Comparison of ENCODE assay signal across 20 mouse cellular contexts in the genomic region with DNA sequence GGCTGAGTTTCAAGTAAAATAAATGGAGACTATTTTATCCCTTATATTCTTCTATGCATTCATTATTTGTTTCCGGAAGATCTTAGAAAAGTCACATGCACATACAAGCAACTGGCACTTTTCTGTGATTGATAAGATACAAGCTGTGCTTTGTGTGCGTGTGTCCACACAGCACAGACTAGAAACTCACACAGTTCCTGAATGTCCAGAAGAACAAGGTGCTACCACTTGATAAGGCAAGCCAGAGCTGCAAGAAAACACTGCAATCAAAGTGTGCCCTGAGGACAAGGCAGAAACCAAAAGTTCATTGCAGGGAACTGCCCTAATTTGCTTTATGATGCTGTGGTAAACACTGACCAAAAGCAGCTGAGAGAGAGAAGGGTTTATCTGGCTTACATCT. TPM values are rescaled to one million over a fixed set of nuclear protein-coding genes. Genes with fewer than 3 reads are reported as not detected.
DNase-seq lines count a peak whose midpoint lies in the region; ATAC-seq and TF ChIP-seq lines count a peak whose summit lies in the region.
"Had no signal": no experiment of that assay in that cellular context is flagged by ENCODE, and none has a peak within 500 bp of the region (broad histone marks: within the 10 kb centered on the region; RNA-seq: fewer than 3 reads in every experiment).

No protein-coding gene starts in this region.

- no peaks in the 10 kb centered on the region for H3K27me3 ChIP-seq in heart, embryonic 13.5 days (replicated peaks)
- no peaks in the 10 kb centered on the region for H3K27me3 ChIP-seq in heart, adult 2 months (ENCODE audit: control insufficient read depth, insufficient read depth, low read length)
- no peaks in the 10 kb centered on the region; a peak in 1 of 4 replicates for H3K27me3 ChIP-seq in MEL (ENCODE audit: control insufficient read depth in 1 of 2, insufficient read depth in 2 of 2, low read length in 2 of 2)
- H3K27me3 ChIP-seq in small intestine, adult 2 months (ENCODE audit: control insufficient read depth, insufficient read depth, low read length): no peaks in the 10 kb centered on the region
- H3K27me3 ChIP-seq in lung, postnatal 0 days (replicated peaks; ENCODE audit: insufficient read depth, low read length): no peaks in the 10 kb centered on the region
- H3K27me3 ChIP-seq: embryonic facial prominence, embryonic 15.5 days; hindbrain, embryonic 13.5 days had no signal

- peaks cover 15% of the 10 kb centered on the region for H3K4me1 ChIP-seq in heart, embryonic 13.5 days
- H3K4me1 ChIP-seq in heart, adult 2 months (ENCODE audit: control insufficient read depth, insufficient read depth, low read length): no peaks in the 10 kb centered on the region
- peaks cover 2 to 8% of the 10 kb centered on the region in 2 experiments for H3K4me1 ChIP-seq in MEL (ENCODE audit: control insufficient read depth in 1 of 2, insufficient read depth in 2 of 2, low read length in 2 of 2)
- H3K4me1 ChIP-seq in small intestine, adult 2 months (ENCODE audit: control insufficient read depth, insufficient read depth, insufficient read length, low read length): peaks cover 22% of the 10 kb centered on the region; the same call in 1 of the 2 replicates
- H3K4me1 ChIP-seq in lung, postnatal 0 days (ENCODE audit: insufficient read depth, low read depth, low read length): no peaks in the 10 kb centered on the region
- H3K4me1 ChIP-seq: embryonic facial prominence, embryonic 15.5 days; forebrain, embryonic 10.5 days; hindbrain, embryonic 13.5 days had no signal

- H3K36me3 ChIP-seq in heart, embryonic 13.5 days: no peaks in the 10 kb centered on the region
- H3K36me3 ChIP-seq in heart, adult 2 months (ENCODE audit: control insufficient read depth, insufficient read depth, low read length): no peaks in the 10 kb centered on the region
- peaks cover 0 to 5% of the 10 kb centered on the region in 2 experiments; a peak in 2 of 4 replicates for H3K36me3 ChIP-seq in MEL (ENCODE audit: control insufficient read depth in 1 of 2, insufficient read depth in 2 of 2, low read length in 2 of 2)
- no peaks in the 10 kb centered on the region for H3K36me3 ChIP-seq in small intestine, adult 2 months (ENCODE audit: control insufficient read depth, insufficient read depth, low read length)
- no peaks in the 10 kb centered on the region for H3K36me3 ChIP-seq in lung, postnatal 0 days (ENCODE audit: insufficient read depth, low read length)
- H3K36me3 ChIP-seq: embryonic facial prominence, embryonic 15.5 days; forebrain, embryonic 10.5 days; hindbrain, embryonic 13.5 days had no signal

- no peak overlapping the region for H3K9ac ChIP-seq in heart, embryonic 13.5 days
- H3K9ac ChIP-seq in heart, adult 2 months (ENCODE audit: low read depth, low read length): no peak overlapping the region
- H3K9ac ChIP-seq in MEL (ENCODE audit: control insufficient read depth, low read depth, low read length, poor library complexity, severe bottlenecking): no peak overlapping the region
- H3K9ac ChIP-seq in lung, postnatal 0 days (replicated peaks; ENCODE audit: low read depth): no peak overlapping the region
- H3K9ac ChIP-seq: embryonic facial prominence, embryonic 15.5 days; hindbrain, embryonic 13.5 days had no signal

- WGBS in heart, embryonic 13.5 days: 39% methylated on average over 2 of the region's 2 CpGs
- 45% methylated on average over 2 of the region's 2 CpGs for WGBS in heart, adult 2 months
- WGBS in small intestine, adult 2 months: 27% methylated on average over 2 of the region's 2 CpGs
- WGBS in lung, postnatal 0 days: 65% methylated on average over 2 of the region's 2 CpGs

- H3K4me2 ChIP-seq in heart, embryonic 13.5 days: no peak overlapping the region
- no peak overlapping the region for H3K4me2 ChIP-seq in lung, postnatal 0 days (replicated peaks; ENCODE audit: low read depth, low read length)
- H3K4me2 ChIP-seq: embryonic facial prominence, embryonic 15.5 days; hindbrain, embryonic 13.5 days had no signal

- TF ChIP-seq CTCF in heart, adult 2 months (IDR thresholded peaks at IDR 0.05): no peak
- TF ChIP-seq CTCF in MEL (IDR thresholded peaks at IDR 0.05 in 2 of 3, conservative IDR thresholded peaks at IDR 0.05 in 1 of 3; ENCODE audit: control insufficient read depth in 1 of 3, insufficient read depth in 1 of 3, low read depth in 2 of 3, low read length in 3 of 3, poor library complexity in 1 of 3, severe bottlenecking in 1 of 3): no peak
- TF ChIP-seq CTCF in small intestine, adult 2 months (IDR thresholded peaks at IDR 0.05; ENCODE audit: extremely low read depth, insufficient read length, insufficient replicate concordance, low read depth, low read length): no peak
- no peak for TF ChIP-seq CTCF in lung, postnatal 0 days (IDR thresholded peaks at IDR 0.05)

- H3K79me2 ChIP-seq in heart, adult 2 months (replicated peaks; ENCODE audit: control insufficient read depth, insufficient read depth, low read length): no peaks in the 10 kb centered on the region
- H3K79me2 ChIP-seq in MEL (ENCODE audit: control insufficient read depth, insufficient read depth, low read length, poor library complexity): no peaks in the 10 kb centered on the region

- no peak for DNase-seq in heart, adult 2 months
- peak; percentile 50 for DNase-seq in MEL (ENCODE audit: low read depth, low spot score)
- no peak for DNase-seq in lung, postnatal 0 days (ENCODE audit: low spot score)
- no peak for DNase-seq in cerebellum, adult 9-11 months
- no peak for DNase-seq in left cerebral cortex, postnatal 36 days (ENCODE audit: low spot score in 2 of 2)
- DNase-seq: adrenal gland, adult 2 months; adrenal gland, postnatal 25 days; cerebellum, adult 18-20 months; cerebellum, postnatal 10 days; embryo, embryonic 11 days; gastrocnemius, postnatal 14 days; heart, postnatal 10 days had no signal

- peak overlapping the region; percentile 48 for H3K27ac ChIP-seq in heart, embryonic 13.5 days (replicated peaks)
- H3K27ac ChIP-seq in heart, adult 2 months: no peak overlapping the region
- no peak overlapping the region for H3K27ac ChIP-seq in MEL (ENCODE audit: control insufficient read depth, low read depth, low read length)
- peak overlapping the region; percentile 70 for H3K27ac ChIP-seq in small intestine, adult 2 months (ENCODE audit: insufficient read depth, low read depth, low read length)
- no peak overlapping the region for H3K27ac ChIP-seq in lung, postnatal 0 days (ENCODE audit: low read length)
- H3K27ac ChIP-seq: embryonic facial prominence, embryonic 15.5 days; forebrain, embryonic 10.5 days; hindbrain, embryonic 13.5 days; hindbrain, postnatal 0 days had no signal

- no peak for TF ChIP-seq POLR2A in heart, adult 2 months (IDR thresholded peaks at IDR 0.05; ENCODE audit: insufficient read depth, low read depth, low read length)
- TF ChIP-seq POLR2A in MEL (IDR thresholded peaks at IDR 0.05; ENCODE audit: control insufficient read depth in 1 of 2, insufficient read depth in 1 of 2, low read depth in 1 of 2, low read length in 2 of 2, poor library complexity in 1 of 2): no peak
- no peak for TF ChIP-seq POLR2A in small intestine, adult 2 months (IDR thresholded peaks at IDR 0.05; ENCODE audit: low read depth, low read length)

- H3K4me3 ChIP-seq in heart, embryonic 13.5 days: no peak overlapping the region
- H3K4me3 ChIP-seq in heart, adult 2 months: no peak overlapping the region
- H3K4me3 ChIP-seq in MEL (ENCODE audit: control insufficient read depth in 1 of 2, insufficient read depth in 1 of 2, low read depth in 2 of 2, low read length in 2 of 2): no peak overlapping the region
- H3K4me3 ChIP-seq in small intestine, adult 2 months (ENCODE audit: low read depth, low read length): no peak overlapping the region
- no peak overlapping the region for H3K4me3 ChIP-seq in lung, postnatal 0 days (ENCODE audit: low read depth, low read length)
- H3K4me3 ChIP-seq: embryonic facial prominence, embryonic 15.5 days; erythroblast, embryonic 14.5 days; forebrain, embryonic 10.5 days; hindbrain, embryonic 13.5 days had no signal

- TF ChIP-seq RAD21 in MEL (IDR thresholded peaks at IDR 0.05; ENCODE audit: low read depth, low read length): no peak

- no peak for TF ChIP-seq EP300 in heart, adult 2 months (IDR thresholded peaks at IDR 0.05; ENCODE audit: insufficient read depth, low read depth, low read length)
- TF ChIP-seq EP300 in MEL (IDR thresholded peaks at IDR 0.05; ENCODE audit: low read depth in 1 of 2, low read length in 2 of 2): peak in 1 of 2 experiments; percentile 67; a peak in 3 of 4 replicates
- no peak for TF ChIP-seq EP300 in lung, postnatal 0 days (IDR thresholded peaks at IDR 0.05)

- no peak for ATAC-seq in heart, embryonic 13.5 days (ENCODE audit: extremely low read depth, insufficient number of reproducible peaks, low FRiP score, low TSS enrichment)
- ATAC-seq in lung, postnatal 0 days: no peak
- ATAC-seq: forebrain, embryonic 14.5 days; hindbrain, postnatal 0 days had no signal

- H3K9me3 ChIP-seq in heart, embryonic 13.5 days: no peaks in the 10 kb centered on the region
- H3K9me3 ChIP-seq in MEL (replicated peaks; ENCODE audit: insufficient read depth, low read length): no peaks in the 10 kb centered on the region
- no peaks in the 10 kb centered on the region for H3K9me3 ChIP-seq in lung, postnatal 0 days (ENCODE audit: low read length)
- H3K9me3 ChIP-seq: embryonic facial prominence, embryonic 15.5 days; forebrain, embryonic 10.5 days; hindbrain, embryonic 13.5 days had no signal

- intact Hi-C loops in heart, adult 2 months (cut with DNase I): no loop called here
- intact Hi-C loops in left cerebral cortex, postnatal 36 days (cut with DNase I): no loop called here

TF ChIP-seq in MEL, 35 proteins besides CTCF, POLR2A, EP300 and RAD21 (continues in another document):
- TF ChIP-seq BHLHE40 (IDR thresholded peaks at IDR 0.05; ENCODE audit: borderline replicate concordance, low read depth, low read length) (peak; percentile 31; the same call in 1 of the 2 replicates), SMC3 (IDR thresholded peaks at IDR 0.05; ENCODE audit: low read depth, low read length) (no peak), TAL1 (IDR thresholded peaks at IDR 0.05; ENCODE audit: low read length) (peak; percentile 69), GABPA (IDR thresholded peaks at IDR 0.05; ENCODE audit: low read depth, low read length) (no peak), JUND (IDR thresholded peaks at IDR 0.05; ENCODE audit: low read depth, low read length) (no peak), TCF12 (IDR thresholded peaks at IDR 0.05; ENCODE audit: low read depth, low read length) (peak; percentile 55), RCOR1 (IDR thresholded peaks at IDR 0.05; ENCODE audit: low read depth, low read length) (0 out of 2 replicates have a peak, but pooled peaks have one; percentile 46)

RNA-seq across cellular contexts. Expression of a gene that starts 6.1 kb away (rescaled TPM):
- polyA plus RNA-seq in heart, embryonic 13.5 days (2015; fragmentation: Nextera tagmentation; extraction: Ambion mirVana): 13.3 and 14.0 TPM in 2 replicates
- total RNA-seq in heart, adult 2 months (2021): 10 to 100 TPM; 34.0 to 36.8 TPM
- polyA plus RNA-seq in heart, adult 2 months (2012; rRNA removed): 26.0 and 38.5 TPM in 2 replicates
- 3.3 and 4.4 TPM in 2 replicates for total RNA-seq in MEL (2012; rRNA removed)
- polyA plus RNA-seq in MEL (2012; ENCODE audit: insufficient read depth in 1 of 2, insufficient read length in 2 of 2, low read depth in 1 of 2, low replicate concordance in 2 of 2, missing spikeins in 1 of 2): 1 to 10 TPM in 1 of 2 experiments, not detected in 1; 7.8 TPM
- 6.4 and 17.5 TPM in 2 replicates for polyA plus RNA-seq in small intestine, adult 2 months (2012; rRNA removed)
- polyA plus RNA-seq in lung, postnatal 0 days (2015; fragmentation: Nextera tagmentation; extraction: Ambion mirVana): 14.1 and 15.6 TPM in 2 replicates
- 10 to 100 TPM; 69.4 to 82.2 TPM for total RNA-seq in left cerebral cortex, postnatal 36 days (2021)

Comparison
In these comparisons a context has a peak if more than half of its experiments do, and no peak if none do; other contexts are left out.
1. H3K27ac ChIP-seq: peak in heart, embryonic 13.5 days (single experiment) and small intestine, adult 2 months (single experiment); none in heart, adult 2 months (single experiment), MEL (single experiment) and lung, postnatal 0 days (single experiment).